Mouse (Mus musculus) kidney, postnatal 4 days (tissue): ENCODE data around the gene Aldh3a2.
"Not testable (repeated sequence)": the region's sequence is repeated elsewhere in the genome, so short reads cannot be mapped to it uniquely, and the experiment has no call there.

Experiments
- DNase-seq, 2 experiments: peaks; one replicate each; pipeline ENCODE4 v3.0.0; 2021; ENCODE audit warnings: mixed read lengths in 2 of 2

Gene Aldh3a2

GRCm38 (mm10) chr11:61207487-61208246, 59.6 kb downstream of the Aldh3a2 start, which contains the start of gene Aldh3a1:
Gene Aldh3a1 (plus strand): TSS chr11:61207537.
- no peak for DNase-seq

- DNase-seq = peak; percentile 13 to 46
These were observed 61.1 kb downstream of the Aldh3a2 start for GRCm38 (mm10) chr11:61206136-61206535.

- no peak for DNase-seq
These were observed 61.9 kb downstream of the Aldh3a2 start for GRCm38 (mm10) chr11:61205167-61205950.

GRCm38 (mm10) chr11:61202810-61203209, 64.5 kb downstream of the Aldh3a2 start:
- no peak for DNase-seq

GRCm38 (mm10) chr11:61202186-61202585, 65.1 kb downstream of the Aldh3a2 start:
- no peak for DNase-seq

GRCm38 (mm10) chr11:61199620-61200362, 67.5 kb downstream of the Aldh3a2 start:
- DNase-seq = no peak

GRCm38 (mm10) chr11:61197935-61198334, 69.3 kb downstream of the Aldh3a2 start:
- no peak for DNase-seq

GRCm38 (mm10) chr11:61196616-61197353, 70.5 kb downstream of the Aldh3a2 start:
- DNase-seq = no peak

GRCm38 (mm10) chr11:61193392-61193791, 73.9 kb downstream of the Aldh3a2 start:
- peak; percentile 92 for DNase-seq

- DNase-seq = no peak
These were observed 74.5 kb downstream of the Aldh3a2 start for GRCm38 (mm10) chr11:61192779-61193178.

GRCm38 (mm10) chr11:61192123-61192522, 75.1 kb downstream of the Aldh3a2 start:
- not testable (repeated sequence) for DNase-seq

- DNase-seq = no peak
These were observed 76.5 kb downstream of the Aldh3a2 start for GRCm38 (mm10) chr11:61190776-61191175.

- no peak for DNase-seq
These were observed 83.4 kb downstream of the Aldh3a2 start for GRCm38 (mm10) chr11:61183820-61184219.

- DNase-seq = no peak
These were observed 85.6 kb downstream of the Aldh3a2 start for GRCm38 (mm10) chr11:61181624-61182023.

- DNase-seq = no peak
These were observed 86.9 kb downstream of the Aldh3a2 start for GRCm38 (mm10) chr11:61180361-61180760.

GRCm38 (mm10) chr11:61176321-61176720, 90.9 kb downstream of the Aldh3a2 start:
- no peak for DNase-seq

GRCm38 (mm10) chr11:61175778-61176177, 91.5 kb downstream of the Aldh3a2 start:
- no peak for DNase-seq

- DNase-seq = peak; percentile 99 to 100
These were observed 92.2 kb downstream of the Aldh3a2 start, which contains the start of gene Usp22 for GRCm38 (mm10) chr11:61174821-61175658. Gene Usp22 (minus strand): TSS chr11:61175055.

- peak; percentile 76 to 84 for DNase-seq
These were observed 92.9 kb downstream of the Aldh3a2 start for GRCm38 (mm10) chr11:61174291-61174820.

- peak in 1 of 2 experiments; percentile 21 for DNase-seq
These were observed 93.8 kb downstream of the Aldh3a2 start for GRCm38 (mm10) chr11:61173477-61173876.
